Mouse (Mus musculus) G1E (cell line): Measurements from ENCODE around the gene Prtg. TPM values are rescaled to one million over a fixed set of nuclear protein-coding genes. Genes with fewer than 3 reads are reported as not detected.

Source experiments
- ATAC-seq: 2 replicates; pipeline ENCODE4 v1.8.0; 2016; ENCODE audit warnings: mild to moderate bottlenecking; ENCODE audit not compliant: insufficient number of reproducible peaks, poor library complexity, low FRiP score, severe bottlenecking; ENCODE audit errors: extremely low read depth
- DNase-seq: peaks from one replicate; pipeline ENCODE4 v3.0.0; 2012; ENCODE audit warnings: low spot score
- H3K27me3 ChIP-seq: 2 replicates; pipeline ENCODE4 v1.6.1; 2012; ENCODE audit warnings: mild to moderate bottlenecking, low read length, inconsistent platforms; ENCODE audit not compliant: insufficient read depth
- H3K36me3 ChIP-seq: replicated peaks from 2 replicates; pipeline ENCODE3; 2012; ENCODE audit warnings: mild to moderate bottlenecking, inconsistent platforms
- H3K4me1 ChIP-seq: 2 replicates; pipeline ENCODE4 v1.6.1; 2012; ENCODE audit warnings: low read depth, low read length, inconsistent platforms, mixed read lengths; ENCODE audit not compliant: insufficient read depth
- H3K4me3 ChIP-seq: 2 replicates; pipeline ENCODE4 v1.5.1; 2012; ENCODE audit warnings: low read depth, mild to moderate bottlenecking, inconsistent platforms, low read length, moderate library complexity, mixed read lengths
- H3K9me3 ChIP-seq: replicated peaks from 2 replicates; pipeline ENCODE4 v1.6.1; 2012; ENCODE audit warnings: inconsistent platforms
- CTCF ChIP-seq: IDR thresholded peaks from 2 replicates; pipeline ENCODE4 v1.5.1; 2012; ENCODE audit warnings: low read depth, low read length, inconsistent platforms, mixed read lengths
- GATA1 ChIP-seq: IDR thresholded peaks from 2 replicates; pipeline ENCODE4 v1.6.1; 2012; ENCODE audit warnings: borderline replicate concordance, low read length, inconsistent platforms, mixed read lengths
- GATA2 ChIP-seq: IDR thresholded peaks from 2 replicates; pipeline ENCODE4 v1.6.1; 2012; ENCODE audit warnings: low read depth, low read length, inconsistent platforms, borderline replicate concordance
- POLR2AphosphoS5 ChIP-seq: IDR thresholded peaks from 2 replicates; pipeline ENCODE4 v1.6.1; 2012; ENCODE audit warnings: low read depth, low read length, inconsistent platforms; ENCODE audit not compliant: insufficient replicate concordance
- TAL1 ChIP-seq: conservative IDR thresholded peaks from 2 replicates; pipeline ENCODE4 v1.6.1; 2012; ENCODE audit warnings: low read depth, low read length, inconsistent platforms, mixed read lengths
- polyA plus RNA-seq: library from polyadenylated mRNA; stranded (reverse); fragments of >175 nt; gene quantifications from 2 replicates; pipeline ENCODE4 v1.2.3, GENCODE M21; 2012
- total RNA-seq, 2 experiments: library from RNA; stranded (forward) in 1 of 2; stranded (reverse) in 1 of 2; fragments of 200-1000 nt in 1 of 2; fragments of >200 nt in 1 of 2; fragmentation: Nextera tagmentation in 1 of 2; gene quantifications; 2 replicates each; pipeline ENCODE4 v1.2.3; 2014 to 2017

Gene Prtg
- total RNA-seq (2014; fragmentation: Nextera tagmentation), result not detected in 2 replicates
- total RNA-seq (2017), result 0.22 and 0.23 TPM in 2 replicates
- not detected in 2 replicates for polyA plus RNA-seq

- ATAC-seq, result no peak
Observed at GRCm38 (mm10) chr9:72806731-72807419, at the start of gene Prtg. Gene Prtg, plus strand, starts transcription at chr9:72806874.

GRCm38 (mm10) chr9:72757143-72757542 lies 49.5 kb upstream of the Prtg start:
- Histone ChIP-seq H3K9me3 (no peaks in the 10 kb centered on the region), H3K36me3 (no peaks in the 10 kb centered on the region), H3K4me1 (peaks cover 8% of the 10 kb centered on the region; the same call in 1 of the 2 replicates), H3K27me3 (peaks cover 22% of the 10 kb centered on the region), H3K4me3 (no peak overlapping the region)
- ATAC-seq (no peak), DNase-seq (no peak)
- TF ChIP-seq TAL1, result no peak
- no peak for TF ChIP-seq CTCF
- TF ChIP-seq GATA1, result no peak
- no peak for TF ChIP-seq GATA2
- TF ChIP-seq POLR2AphosphoS5, result no peak

More at GRCm38 (mm10) chr9:72806731-72807419, at the start of gene Prtg:
- peaks cover 46% of the 10 kb centered on the region for H3K27me3 ChIP-seq
- H3K9me3 ChIP-seq, result no peaks in the 10 kb centered on the region
- no peak for DNase-seq
- peak within 1 kb of the TSS; percentile 7; the same call in 1 of the 2 replicates for H3K4me3 ChIP-seq
- peaks cover 7% of the 10 kb centered on the region; the same call in 1 of the 2 replicates for H3K4me1 ChIP-seq
- no peak for TF ChIP-seq GATA1
- TF ChIP-seq POLR2AphosphoS5, result no peak
- no peak for TF ChIP-seq CTCF
- TF ChIP-seq GATA2, result no peak
- no peak for TF ChIP-seq TAL1
- no peaks in the 10 kb centered on the region for H3K36me3 ChIP-seq

- TF ChIP-seq CTCF (no peak), POLR2AphosphoS5 (no peak), TAL1 (no peak), GATA2 (no peak), GATA1 (no peak)
- no peaks in the 10 kb centered on the region for H3K36me3 ChIP-seq
- ATAC-seq, result no peak
- DNase-seq, result no peak
- H3K9me3 ChIP-seq, result no peaks in the 10 kb centered on the region
- peaks cover 5% of the 10 kb centered on the region; the same call in 1 of the 2 replicates for H3K4me1 ChIP-seq
- no peak overlapping the region for H3K4me3 ChIP-seq
- peaks cover 31% of the 10 kb centered on the region for H3K27me3 ChIP-seq
Observed at GRCm38 (mm10) chr9:72758705-72759131, 48.0 kb upstream of the Prtg start.

GRCm38 (mm10) chr9:72763050-72763718 lies 43.5 kb upstream of the Prtg start:
- ATAC-seq (no peak), DNase-seq (no peak)
- H3K36me3 ChIP-seq, result no peaks in the 10 kb centered on the region
- no peak overlapping the region for H3K4me3 ChIP-seq
- H3K9me3 ChIP-seq, result no peaks in the 10 kb centered on the region
- TF ChIP-seq GATA2 (no peak), CTCF (no peak), TAL1 (no peak), GATA1 (no peak), POLR2AphosphoS5 (no peak)
- peaks cover 8% of the 10 kb centered on the region for H3K4me1 ChIP-seq
- H3K27me3 ChIP-seq, result peaks cover 23% of the 10 kb centered on the region

- Histone ChIP-seq H3K9me3 (no peaks in the 10 kb centered on the region), H3K4me3 (peak overlapping the region; percentile 44; the same call in 1 of the 2 replicates), H3K36me3 (no peaks in the 10 kb centered on the region), H3K27me3 (peaks cover 27% of the 10 kb centered on the region), H3K4me1 (peaks cover 5% of the 10 kb centered on the region)
- TF ChIP-seq CTCF, result no peak
- TF ChIP-seq TAL1, result no peak
- TF ChIP-seq POLR2AphosphoS5, result no peak
- no peak for TF ChIP-seq GATA1
- TF ChIP-seq GATA2, result no peak
- DNase-seq (no peak), ATAC-seq (no peak)
Observed at GRCm38 (mm10) chr9:72766789-72767349, 39.8 kb upstream of the Prtg start.

- TF ChIP-seq GATA1, result no peak
- no peak for TF ChIP-seq GATA2
- no peak for TF ChIP-seq POLR2AphosphoS5
- TF ChIP-seq CTCF, result no peak
- no peak for TF ChIP-seq TAL1
Observed at GRCm38 (mm10) chr9:72775022-72775421, 31.7 kb upstream of the Prtg start.

More at GRCm38 (mm10) chr9:72775022-72775421, 31.7 kb upstream of the Prtg start:
- Histone ChIP-seq H3K36me3 (no peaks in the 10 kb centered on the region), H3K4me3 (no peak overlapping the region), H3K4me1 (no peaks in the 10 kb centered on the region), H3K9me3 (no peaks in the 10 kb centered on the region), H3K27me3 (peaks cover 20% of the 10 kb centered on the region)
- DNase-seq, result no peak
- no peak for ATAC-seq
